Mouse (Mus musculus) frontal cortex, postnatal 14 days (tissue): Measurements from ENCODE around the gene Bpnt1.
"Not testable (repeated sequence)": the region's sequence is repeated elsewhere in the genome, so short reads cannot be mapped to it uniquely, and the experiment has no call there.

ENCODE experiments used
- DNase-seq, 2 experiments: peaks; one replicate each; pipeline ENCODE4 v3.0.0; 2022; ENCODE audit warnings: low spot score in 2 of 2

Gene Bpnt1

GRCm38 (mm10) chr1:185331983-185332430, at the start of gene Bpnt1:
Gene Bpnt1 (plus strand): TSS chr1:185332149.
- DNase-seq, result peak; percentile 80 to 86

DNA sequence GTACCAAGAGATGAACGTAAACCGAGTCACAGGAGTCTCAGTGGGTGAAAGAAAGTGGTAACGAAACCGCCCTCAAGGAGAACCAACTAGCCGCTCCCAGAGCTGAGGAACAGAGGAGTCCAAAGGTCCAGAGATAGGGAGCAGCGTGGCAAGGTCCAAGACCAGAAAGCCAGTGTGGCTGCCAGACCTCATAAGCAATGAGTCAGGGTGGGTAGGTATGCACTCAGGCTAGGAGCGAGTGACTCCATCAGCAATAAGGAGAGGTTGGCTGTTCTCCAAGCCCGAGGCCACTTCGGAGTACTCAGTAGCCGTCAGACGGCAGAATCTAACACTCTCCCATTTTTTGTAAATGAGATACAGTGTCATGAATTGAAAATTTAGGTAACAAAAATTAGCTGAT, 49.1 kb upstream of the Bpnt1 start:
- DNase-seq, result no peak

GRCm38 (mm10) chr1:185283247-185283646, 48.7 kb upstream of the Bpnt1 start:
- no peak for DNase-seq

DNA sequence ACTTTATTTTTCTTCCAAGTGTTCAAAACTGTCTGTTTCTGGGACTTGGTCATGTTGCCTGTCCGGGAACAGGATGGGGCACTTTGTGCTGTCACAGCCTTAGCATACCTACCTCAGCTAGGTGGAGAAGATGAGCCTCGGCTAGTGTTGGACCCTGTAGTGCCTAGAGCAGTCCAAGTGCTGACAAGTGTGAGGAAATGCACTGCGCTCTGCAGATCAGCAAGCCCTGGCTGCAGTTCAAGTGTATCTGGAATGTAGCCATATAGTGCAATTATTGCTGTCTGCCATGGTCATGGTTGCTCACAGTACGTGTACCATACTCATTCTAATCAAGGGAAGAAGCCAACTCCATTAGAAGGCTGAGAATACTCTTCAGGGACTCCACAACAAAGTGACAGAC, 47.2 kb upstream of the Bpnt1 start:
- DNase-seq, result no peak

GRCm38 (mm10) chr1:185285171-185285570, 46.8 kb upstream of the Bpnt1 start:
- peak in 1 of 2 experiments; percentile 23 for DNase-seq

- no peak for DNase-seq
Measured at GRCm38 (mm10) chr1:185287066-185287465, 44.9 kb upstream of the Bpnt1 start.

DNA sequence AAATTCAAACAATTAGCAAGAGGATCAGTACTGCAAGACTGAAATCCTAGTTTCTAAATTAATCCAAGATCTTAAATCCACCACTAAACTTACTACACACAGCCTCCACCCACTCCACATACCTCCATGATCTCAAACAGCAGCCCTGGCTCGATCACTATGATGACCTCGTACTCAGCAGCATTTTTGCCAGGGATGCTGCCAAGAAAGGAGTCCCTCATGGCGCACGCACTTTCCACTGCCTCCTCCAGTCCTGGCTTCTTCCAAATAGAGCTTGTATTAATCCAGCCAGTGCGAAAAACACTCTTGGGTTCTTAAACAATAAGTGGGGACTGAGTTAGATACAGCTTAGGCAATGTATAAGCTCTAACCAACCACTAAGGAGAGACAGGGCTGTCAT, 42.7 kb upstream of the Bpnt1 start:
- DNase-seq, result no peak

DNA sequence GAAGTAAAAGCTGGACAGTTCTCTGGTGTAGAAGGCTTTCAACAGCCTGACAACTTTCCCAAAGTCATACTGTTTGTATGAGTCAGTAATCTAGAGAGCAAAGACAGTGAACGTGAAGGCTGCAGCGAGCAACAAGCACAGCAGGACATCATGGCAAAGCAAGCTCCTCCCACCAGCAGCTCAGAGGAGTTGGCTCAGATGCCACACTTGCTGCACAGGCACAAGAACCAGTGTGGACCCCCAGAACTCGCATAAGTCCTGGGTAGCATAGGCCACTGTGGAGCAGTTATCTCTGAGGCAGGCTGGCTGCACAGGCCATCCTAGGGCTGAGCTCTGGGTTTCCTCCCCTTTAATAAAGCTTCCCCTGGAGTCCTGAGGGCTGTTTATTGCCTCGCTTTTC, 40.6 kb upstream of the Bpnt1 start:
- no peak for DNase-seq

DNA sequence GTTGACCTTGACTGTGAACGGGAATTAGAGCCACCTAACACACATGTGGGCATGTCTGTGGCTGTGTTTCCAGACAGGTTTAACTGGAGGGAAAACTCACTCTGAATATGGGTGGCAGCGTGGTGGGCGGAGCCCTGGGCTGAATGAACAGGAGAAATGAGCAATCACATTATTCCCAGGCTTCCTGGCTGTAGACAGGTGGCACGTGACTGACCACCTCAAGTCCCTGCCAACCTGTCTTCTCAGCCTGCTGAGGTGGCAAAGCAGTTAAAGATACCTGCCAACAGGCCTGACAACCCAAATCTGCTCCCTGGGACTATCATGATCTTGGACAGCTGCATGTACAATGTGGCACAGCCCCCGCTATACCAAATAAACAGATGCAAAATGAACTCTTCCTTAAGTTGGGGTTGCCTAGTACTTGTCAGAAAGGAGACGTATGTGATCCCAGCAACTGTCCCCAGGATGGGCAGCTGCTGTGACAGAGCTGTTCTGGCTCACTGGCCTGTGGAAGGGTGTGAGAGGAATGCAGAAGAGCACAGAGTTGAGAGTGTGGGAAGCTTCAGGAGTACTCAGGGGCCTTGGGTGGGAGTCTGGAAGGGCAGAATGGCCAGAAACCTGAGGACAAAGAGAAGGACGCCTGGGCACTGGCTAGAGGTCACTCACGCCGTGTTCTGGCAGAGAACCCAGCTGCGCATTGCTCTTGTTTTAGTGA, 39.1 kb upstream of the Bpnt1 start:
- DNase-seq, result no peak

DNA sequence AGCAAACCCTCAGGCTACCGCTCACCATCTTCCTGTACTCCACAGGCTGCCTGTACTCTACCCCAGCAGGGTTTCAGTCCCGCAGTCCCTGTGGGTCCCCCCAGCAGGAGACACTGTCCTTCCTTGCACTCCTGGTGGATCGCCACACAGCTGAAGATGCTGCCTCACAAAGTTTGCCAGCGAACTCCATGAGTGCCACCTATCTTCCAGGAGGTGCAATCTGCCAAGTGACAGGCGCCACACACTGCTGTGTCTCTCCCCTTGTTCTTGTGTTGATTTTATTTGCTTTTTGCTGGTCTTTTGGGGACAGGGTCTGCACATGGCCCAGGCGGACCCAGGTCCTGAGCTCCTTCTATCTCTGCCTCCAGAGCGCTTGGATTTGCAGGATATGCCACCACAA, 35.1 kb upstream of the Bpnt1 start:
- no peak for DNase-seq

DNA sequence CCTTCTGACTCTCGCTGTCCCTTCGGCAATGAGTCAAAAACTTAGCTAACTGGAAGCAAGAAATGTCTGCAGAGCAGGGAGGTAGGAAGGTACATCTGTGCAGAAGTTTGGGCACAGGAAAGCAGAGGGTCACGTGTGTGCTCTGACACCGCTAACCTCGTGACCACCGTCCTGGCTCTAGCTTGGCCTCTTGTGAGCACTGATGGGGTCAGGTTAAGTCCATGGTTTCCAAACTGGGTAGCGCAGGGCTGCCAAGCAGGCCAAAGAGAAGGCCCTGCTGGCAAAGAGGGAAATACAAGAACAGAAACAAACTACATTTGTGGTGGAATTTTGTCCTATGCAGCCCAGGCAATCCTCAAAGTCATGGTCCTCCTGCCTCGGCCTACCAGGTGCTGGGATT, 33.5 kb upstream of the Bpnt1 start:
- DNase-seq, result no peak

GRCm38 (mm10) chr1:185302816-185303215, 29.1 kb upstream of the Bpnt1 start:
- no peak for DNase-seq

- no peak for DNase-seq
Measured at GRCm38 (mm10) chr1:185306836-185307235, 25.1 kb upstream of the Bpnt1 start.

GRCm38 (mm10) chr1:185307645-185308044, 24.3 kb upstream of the Bpnt1 start:
- DNase-seq, result no peak

- DNase-seq, result no peak
Measured at GRCm38 (mm10) chr1:185308334-185308733, 23.6 kb upstream of the Bpnt1 start.

DNA sequence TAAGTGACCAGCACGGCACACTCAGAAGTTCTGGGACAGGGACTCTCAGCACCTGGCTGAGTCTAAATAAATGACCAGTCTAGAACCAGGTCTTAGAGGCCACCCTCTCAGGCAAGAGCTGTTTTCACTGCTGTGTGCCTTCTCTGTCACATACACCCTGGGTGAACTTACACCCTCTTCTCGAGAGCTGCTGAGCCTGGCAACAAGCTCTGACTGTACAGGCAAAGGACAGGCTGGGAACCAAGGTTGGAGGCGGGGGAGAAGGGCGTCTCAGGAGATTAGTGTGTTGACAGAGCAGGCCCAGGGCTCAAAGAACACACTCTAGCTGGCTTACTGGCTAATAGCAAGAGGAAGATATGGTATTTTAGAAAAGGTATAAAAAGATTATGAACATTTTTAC, 23.0 kb upstream of the Bpnt1 start:
- no peak for DNase-seq

DNA sequence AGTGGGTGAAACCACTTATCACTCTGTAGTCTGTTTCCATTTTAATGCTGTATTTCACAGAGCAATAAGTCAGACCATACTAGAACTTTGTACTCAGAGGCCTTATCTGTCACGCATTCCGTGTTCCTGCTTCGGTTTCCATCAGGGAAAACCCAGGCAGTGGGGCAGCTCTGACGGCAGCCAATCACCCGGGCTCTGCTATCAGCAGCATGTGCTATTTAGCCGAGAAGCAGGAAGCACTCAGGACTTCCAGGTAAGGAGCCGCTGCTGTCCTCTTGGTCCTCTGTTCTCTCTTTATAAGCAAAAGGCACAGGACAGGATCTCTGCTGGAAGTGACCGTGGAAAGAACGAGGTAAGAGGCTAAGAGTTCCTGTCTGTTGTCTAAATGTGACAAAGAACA, 20.0 kb upstream of the Bpnt1 start:
- no peak for DNase-seq

- DNase-seq, result no peak
Measured at GRCm38 (mm10) chr1:185314546-185314945, 17.4 kb upstream of the Bpnt1 start.

- no peak for DNase-seq
Measured at GRCm38 (mm10) chr1:185315846-185316568, 15.9 kb upstream of the Bpnt1 start.

- not testable (repeated sequence) for DNase-seq
Measured at GRCm38 (mm10) chr1:185327754-185328345, 4.1 kb upstream of the Bpnt1 start.

GRCm38 (mm10) chr1:185328721-185329610, 3.0 kb upstream of the Bpnt1 start, which contains the start of gene Iars2:
Gene Iars2 (minus strand): TSS chr1:185329396.
- peak; percentile 80 to 87 for DNase-seq

DNA sequence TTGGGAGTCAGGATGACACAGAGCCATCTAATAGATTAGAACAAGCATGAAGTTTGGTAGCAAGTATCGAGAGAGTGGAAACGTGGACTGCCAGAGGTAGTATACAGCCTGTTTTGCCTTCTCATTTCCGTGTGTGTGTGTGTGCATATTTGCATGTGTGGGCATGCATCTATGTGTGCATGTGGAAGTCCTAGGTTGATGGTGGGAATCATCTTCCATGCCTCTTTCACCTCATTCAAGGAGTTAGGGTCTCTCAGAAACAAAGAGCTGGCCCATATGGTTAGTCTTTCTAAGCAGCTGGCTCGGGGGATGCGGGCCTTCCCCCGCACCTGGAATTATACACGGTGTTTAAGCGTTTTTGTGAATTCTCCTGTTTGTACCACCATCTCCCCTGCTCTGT, 2.1 kb upstream of the Bpnt1 start:
- no peak for DNase-seq
